Mouse (Mus musculus) megakaryocyte, embryonic 14.5 days (primary cell): ENCODE measurements around the gene Galm. TPM values are rescaled to one million over a fixed set of nuclear protein-coding genes. Genes with fewer than 3 reads are reported as not detected.

ENCODE experiments used
- H3K27me3 ChIP-seq: replicated peaks from 2 replicates; pipeline ENCODE3; 2012; ENCODE audit warnings: inconsistent platforms
- H3K36me3 ChIP-seq: replicated peaks from 2 replicates; pipeline ENCODE3; 2012; ENCODE audit warnings: low read length, inconsistent platforms, mixed read lengths
- H3K4me1 ChIP-seq: 2 replicates; pipeline ENCODE4 v1.6.1; 2012; ENCODE audit warnings: inconsistent platforms
- H3K4me3 ChIP-seq: replicated peaks from 2 replicates; pipeline ENCODE3; 2012; ENCODE audit warnings: moderate library complexity, mild to moderate bottlenecking, inconsistent platforms
- H3K9me3 ChIP-seq: 2 replicates; pipeline ENCODE4 v1.6.1; 2012; ENCODE audit warnings: inconsistent platforms
- FLI1 ChIP-seq: IDR thresholded peaks from 2 replicates; pipeline ENCODE4 v1.6.1; 2012; ENCODE audit warnings: low read length, inconsistent platforms, mixed read lengths
- GATA1 ChIP-seq: IDR thresholded peaks from 3 replicates; pipeline ENCODE4 v1.6.1; 2012; ENCODE audit warnings: mixed read lengths, low read length, inconsistent platforms, borderline replicate concordance
- polyA plus RNA-seq: library from polyadenylated mRNA; stranded (reverse); fragments of >175 nt; gene quantifications from 2 replicates; pipeline ENCODE4 v1.2.3, GENCODE M21; 2012; ENCODE audit warnings: low replicate concordance; ENCODE audit not compliant: insufficient read depth

Gene Galm
- polyA plus RNA-seq, 1 experiment: 0.17 TPM

DNA sequence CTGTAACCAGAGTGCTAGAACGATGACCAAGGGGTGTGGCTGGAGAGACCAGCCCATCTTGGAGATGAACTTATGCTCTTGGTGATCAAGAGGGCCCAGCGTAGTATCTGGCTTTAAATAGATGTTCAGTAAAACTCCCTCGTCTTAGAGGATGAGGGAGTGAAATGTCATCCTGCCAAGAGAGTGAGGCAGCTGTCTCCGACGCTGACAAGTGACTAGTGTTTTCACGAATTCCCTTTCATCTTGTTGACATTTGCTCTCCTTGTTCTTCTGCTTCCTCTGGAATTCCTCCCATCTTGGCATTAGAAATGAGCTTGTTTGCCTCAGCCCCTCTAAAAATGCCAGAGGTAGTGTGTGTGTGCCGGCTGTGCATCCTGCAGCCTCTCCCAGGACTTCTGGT, 17.9 kb downstream of the Galm start:
- no peak overlapping the region for H3K4me3 ChIP-seq
- H3K9me3 ChIP-seq: no peaks in the 10 kb centered on the region
- no peaks in the 10 kb centered on the region for H3K36me3 ChIP-seq
- peaks cover 4% of the 10 kb centered on the region for H3K4me1 ChIP-seq
- TF ChIP-seq GATA1 (no peak), FLI1 (no peak)
- H3K27me3 ChIP-seq: peaks cover 6% of the 10 kb centered on the region

- TF ChIP-seq GATA1 (no peak), FLI1 (no peak)
- no peaks in the 10 kb centered on the region for H3K9me3 ChIP-seq
Observed at GRCm38 (mm10) chr17:80145771-80146170, 18.5 kb downstream of the Galm start.

DNA sequence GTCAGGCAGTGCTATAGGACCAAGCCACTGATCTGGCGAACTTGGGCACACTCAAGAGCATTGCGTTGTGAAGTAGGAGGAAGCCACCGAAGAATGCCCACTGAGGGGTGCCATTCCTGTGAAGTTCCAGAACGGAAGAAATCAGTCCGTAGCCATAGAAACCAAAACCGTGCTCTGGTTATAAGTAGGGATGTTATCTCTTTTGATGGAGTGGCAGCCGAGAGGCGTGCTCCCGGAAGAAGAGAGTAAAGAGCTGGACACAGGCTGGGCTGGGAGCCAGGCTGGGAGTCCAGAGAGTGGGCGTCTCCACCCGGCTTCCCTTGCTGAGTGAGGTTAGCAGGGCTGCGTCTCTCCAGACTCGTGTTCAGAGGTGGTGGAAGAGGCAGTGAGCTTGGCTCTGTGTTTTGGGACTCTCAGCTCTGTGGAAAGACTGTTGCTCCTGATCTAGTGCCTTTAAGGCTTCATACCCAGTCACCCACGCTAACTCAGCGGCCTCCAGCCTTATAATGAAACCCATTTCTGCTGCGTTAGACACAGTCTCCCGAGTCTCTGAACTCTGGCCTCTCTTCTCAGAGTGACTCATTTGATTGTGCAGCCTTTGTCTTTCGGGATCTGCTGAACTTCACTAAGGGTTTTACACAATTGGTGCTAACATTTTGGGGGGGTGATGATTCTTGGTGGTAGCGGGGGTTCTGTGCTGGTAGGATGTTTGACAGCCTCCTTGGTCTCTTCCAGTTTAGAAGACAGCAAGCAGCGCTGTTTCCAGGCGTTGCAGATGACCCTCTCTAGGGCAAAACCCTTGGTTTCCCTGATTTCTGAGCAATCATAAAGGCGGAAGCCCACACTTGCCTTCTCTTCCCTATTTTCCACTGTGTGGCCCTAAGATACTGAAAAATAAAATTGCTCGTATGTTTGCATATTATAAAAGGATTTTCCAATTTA, 21.1 kb downstream of the Galm start:
- H3K4me1 ChIP-seq: no peaks in the 10 kb centered on the region; the same call in 1 of the 2 replicates
- TF ChIP-seq FLI1 (no peak), GATA1 (no peak)

More at GRCm38 (mm10) chr17:80145771-80146170, 18.5 kb downstream of the Galm start:
- no peaks in the 10 kb centered on the region; the same call in 1 of the 2 replicates for H3K4me1 ChIP-seq
- peaks cover 2% of the 10 kb centered on the region for H3K27me3 ChIP-seq
- H3K4me3 ChIP-seq: no peak overlapping the region
- no peaks in the 10 kb centered on the region for H3K36me3 ChIP-seq

GRCm38 (mm10) chr17:80148995-80149388, 21.7 kb downstream of the Galm start:
- Histone ChIP-seq H3K4me3 (no peak overlapping the region), H3K4me1 (no peaks in the 10 kb centered on the region; the same call in 1 of the 2 replicates), H3K27me3 (peaks cover 2% of the 10 kb centered on the region), H3K9me3 (no peaks in the 10 kb centered on the region), H3K36me3 (no peaks in the 10 kb centered on the region)
- TF ChIP-seq GATA1: no peak
- TF ChIP-seq FLI1: no peak

More for the DNA sequence above, 21.1 kb downstream of the Galm start:
- H3K4me3 ChIP-seq: no peak overlapping the region
- H3K36me3 ChIP-seq: no peaks in the 10 kb centered on the region
- H3K9me3 ChIP-seq: no peaks in the 10 kb centered on the region
- H3K27me3 ChIP-seq: peaks cover 2% of the 10 kb centered on the region

DNA sequence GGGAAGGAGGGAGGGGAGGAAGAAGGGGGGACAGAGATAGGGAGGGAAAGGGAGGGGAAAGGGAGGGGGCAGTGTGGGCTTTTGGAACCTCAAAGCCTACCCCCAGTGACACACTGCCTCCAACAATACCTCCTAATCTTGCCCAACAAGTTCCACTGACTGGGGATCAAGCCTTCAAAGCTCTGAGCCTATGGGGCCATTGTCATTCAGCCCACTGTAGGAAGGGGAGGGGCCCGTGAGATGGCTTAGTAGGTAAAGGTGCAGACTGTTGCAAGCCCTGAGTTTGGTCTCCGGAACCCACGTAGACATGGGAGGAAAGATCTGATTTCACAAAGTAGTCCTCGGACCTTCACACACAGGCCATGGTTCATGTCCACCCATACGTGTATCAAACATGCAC, 24.1 kb downstream of the Galm start:
- Histone ChIP-seq H3K9me3 (no peaks in the 10 kb centered on the region), H3K4me3 (no peak overlapping the region), H3K36me3 (no peaks in the 10 kb centered on the region), H3K27me3 (peaks cover 2% of the 10 kb centered on the region), H3K4me1 (no peaks in the 10 kb centered on the region)
- TF ChIP-seq GATA1 (no peak), FLI1 (no peak)

DNA sequence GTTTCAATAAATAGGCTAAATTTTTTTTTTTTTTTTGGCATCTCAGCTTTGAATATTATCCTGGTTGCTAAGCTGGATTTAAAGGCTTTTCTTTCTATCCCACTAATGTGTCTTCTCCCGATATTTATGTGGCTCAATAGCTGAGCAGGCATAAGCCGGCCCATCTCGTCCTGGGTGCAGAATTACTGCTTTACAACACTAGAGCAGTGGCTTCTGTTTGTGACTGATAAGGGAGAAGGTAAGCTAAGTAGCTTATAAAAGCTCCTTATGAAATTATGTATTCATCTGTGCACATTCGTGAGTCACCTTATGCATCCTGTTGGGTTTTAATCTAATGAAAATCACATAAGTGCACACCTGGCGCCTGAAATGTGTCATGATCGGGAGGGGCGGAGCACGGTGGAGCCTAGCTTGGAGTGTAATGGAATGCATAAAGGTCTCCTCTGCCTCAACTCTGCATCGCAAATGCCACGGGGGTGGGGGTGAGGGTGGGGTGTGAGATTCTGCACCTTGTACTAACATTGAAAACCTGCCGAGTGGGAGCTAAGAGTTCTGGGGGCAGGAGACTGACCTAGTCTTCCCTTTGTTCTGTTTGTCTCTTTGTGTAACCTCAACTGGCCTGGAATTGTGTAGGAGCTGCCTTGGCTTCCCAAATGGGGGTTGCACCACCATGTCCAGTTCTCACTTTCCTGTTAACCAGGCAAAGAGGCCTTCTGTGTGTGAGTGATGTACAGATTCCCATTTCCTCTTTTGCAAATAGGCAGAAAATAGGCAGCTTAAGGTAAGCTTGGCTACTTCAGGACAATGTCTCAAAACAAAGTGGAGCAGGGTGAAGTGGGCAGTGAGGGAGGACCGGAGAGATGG, 25.7 kb downstream of the Galm start:
- TF ChIP-seq FLI1: no peak
- TF ChIP-seq GATA1: no peak
- Histone ChIP-seq H3K4me3 (no peak overlapping the region), H3K36me3 (no peaks in the 10 kb centered on the region), H3K27me3 (no peaks in the 10 kb centered on the region), H3K9me3 (no peaks in the 10 kb centered on the region), H3K4me1 (no peaks in the 10 kb centered on the region)

DNA sequence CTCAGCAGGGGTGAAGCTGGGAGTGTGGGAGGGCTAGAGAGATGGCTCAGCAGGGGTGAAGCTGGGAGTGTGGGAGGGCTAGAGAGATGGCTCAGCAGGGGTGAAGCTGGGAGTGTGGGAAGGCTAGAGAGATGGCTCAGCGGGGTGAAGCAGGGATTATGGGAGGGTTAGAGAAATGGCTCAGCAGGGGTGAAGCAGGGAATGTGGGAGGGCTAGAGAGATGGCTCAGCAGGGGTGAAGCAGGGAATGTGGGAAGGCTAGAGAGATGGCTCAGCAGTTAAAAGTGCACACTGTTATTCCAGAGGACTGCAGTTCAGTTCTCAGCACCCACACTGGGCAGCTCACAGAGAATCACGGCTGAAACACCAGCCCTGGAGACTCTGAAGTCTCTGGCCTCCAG, 26.4 kb downstream of the Galm start:
- no peaks in the 10 kb centered on the region for H3K9me3 ChIP-seq
- no peak overlapping the region for H3K4me3 ChIP-seq
- H3K4me1 ChIP-seq: no peaks in the 10 kb centered on the region
- H3K27me3 ChIP-seq: no peaks in the 10 kb centered on the region
- TF ChIP-seq FLI1: no peak
- no peaks in the 10 kb centered on the region for H3K36me3 ChIP-seq

DNA sequence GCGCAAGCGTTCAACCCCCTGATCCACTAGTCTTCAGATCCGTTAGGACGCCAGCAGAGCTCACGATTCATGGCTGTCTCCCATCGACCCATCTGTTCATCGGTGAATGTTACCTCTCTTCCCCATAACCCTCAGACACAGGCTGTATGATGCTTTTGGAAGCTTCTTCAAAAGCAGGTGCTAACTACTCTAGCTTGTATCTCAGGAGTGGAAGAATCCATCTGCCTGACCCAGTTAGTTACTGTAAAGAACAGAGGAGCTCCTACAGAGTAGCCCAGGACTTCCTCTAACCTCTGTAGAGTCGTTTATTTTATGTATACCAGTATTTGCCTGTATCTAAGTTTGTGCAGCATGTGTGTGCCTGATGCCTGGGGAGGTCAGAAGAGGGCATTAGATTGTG, 29.6 kb downstream of the Galm start:
- TF ChIP-seq GATA1 (no peak), FLI1 (no peak)
- no peaks in the 10 kb centered on the region for H3K36me3 ChIP-seq
- H3K27me3 ChIP-seq: peaks cover 7% of the 10 kb centered on the region
- no peaks in the 10 kb centered on the region for H3K4me1 ChIP-seq
- no peak overlapping the region for H3K4me3 ChIP-seq
- H3K9me3 ChIP-seq: no peaks in the 10 kb centered on the region

DNA sequence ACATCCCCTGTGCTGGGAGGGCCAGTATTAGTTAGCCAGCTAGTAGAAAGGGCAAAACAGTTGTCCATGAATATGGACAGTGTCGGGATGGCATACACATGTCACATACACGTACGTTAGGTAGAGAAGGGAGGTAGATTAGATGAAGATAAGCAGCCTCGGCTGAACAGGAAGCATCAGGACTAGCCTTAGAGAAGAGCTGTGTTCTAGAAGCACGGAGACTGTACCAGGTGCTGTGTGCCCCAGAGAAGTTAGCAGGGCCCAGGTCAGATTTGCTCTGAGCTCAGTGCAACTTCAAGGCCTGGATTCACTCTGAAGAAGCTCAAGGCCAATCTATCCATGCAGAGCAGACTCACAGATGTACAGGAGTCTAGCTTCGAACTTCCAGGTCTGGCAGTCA, 30.2 kb downstream of the Galm start:
- Histone ChIP-seq H3K4me1 (no peaks in the 10 kb centered on the region), H3K4me3 (no peak overlapping the region), H3K36me3 (no peaks in the 10 kb centered on the region), H3K27me3 (peaks cover 7% of the 10 kb centered on the region), H3K9me3 (no peaks in the 10 kb centered on the region)
- TF ChIP-seq FLI1 (no peak), GATA1 (no peak)

- H3K36me3 ChIP-seq: no peaks in the 10 kb centered on the region
- peaks cover 11% of the 10 kb centered on the region for H3K27me3 ChIP-seq
- H3K4me3 ChIP-seq: no peak overlapping the region
- no peaks in the 10 kb centered on the region for H3K4me1 ChIP-seq
- TF ChIP-seq GATA1 (no peak), FLI1 (no peak)
- no peaks in the 10 kb centered on the region for H3K9me3 ChIP-seq
Observed at GRCm38 (mm10) chr17:80160454-80160853, 33.2 kb downstream of the Galm start.
